Mouse (Mus musculus) E14TG2a.4 (cell line): ENCODE data around the gene Tbc1d4.

Experiments used
- CTCF ChIP-seq: conservative IDR thresholded peaks from 2 replicates; pipeline ENCODE4 v1.5.1; 2014; ENCODE audit warnings: low read length
- NANOG ChIP-seq: IDR thresholded peaks from 2 replicates; pipeline ENCODE4 v1.6.1; 2014; ENCODE audit warnings: borderline replicate concordance, low read length, mixed read lengths
- POU5F1 ChIP-seq: IDR thresholded peaks from 2 replicates; pipeline ENCODE4 v1.6.1; 2014; ENCODE audit warnings: low read length, borderline replicate concordance

- TF ChIP-seq CTCF (peak; percentile 86), POU5F1 (no peak), NANOG (no peak)
Observed at GRCm38 (mm10) chr14:101428805-101429516, 180.0 kb downstream of the Tbc1d4 start.
